Mouse (Mus musculus): ENCODE data around the gene Tjp2. TPM values are rescaled to one million over a fixed set of nuclear protein-coding genes. Genes with fewer than 3 reads are reported as not detected.
A peak's percentile ranks its signal among the peaks of the same experiment; 100 is the strongest.

Gene Tjp2
- polyA plus RNA-seq, 1 experiment from 2014 or later: 6.5 TPM

DNA sequence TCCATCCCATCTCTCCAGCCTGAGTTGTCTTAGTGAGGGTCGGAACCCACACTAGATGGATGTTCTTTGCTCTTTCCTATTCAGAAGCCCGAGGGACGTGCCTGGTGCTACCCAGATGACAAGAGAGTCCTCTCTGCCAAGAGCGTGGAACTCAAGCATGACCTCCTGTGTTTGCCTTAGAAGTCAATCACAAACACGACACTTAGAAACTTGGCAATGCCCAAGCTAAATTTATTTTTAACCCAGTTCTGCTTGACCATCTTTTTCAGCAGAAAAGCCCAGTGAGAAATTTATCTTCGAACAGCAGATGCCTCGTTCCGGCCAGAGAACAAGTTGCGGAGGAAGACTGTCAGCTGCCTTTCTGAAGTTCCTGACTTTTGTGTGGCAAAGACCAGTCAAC, 65.1 kb downstream of the Tjp2 start:
- H3K4me1 ChIP-seq (ENCODE audit: control insufficient read depth, insufficient read depth, low read length): peaks cover 9% of the 10 kb centered on the region; the same call in 1 of the 2 replicates
- H3K27ac ChIP-seq (ENCODE audit: low read depth, low read length): no peak overlapping the region
- ATAC-seq (ENCODE audit: low read depth): no peak
- no peak overlapping the region for H3K9ac ChIP-seq (replicated peaks; ENCODE audit: low read depth, low read length)
- no peaks in the 10 kb centered on the region for H3K27me3 ChIP-seq (ENCODE audit: control insufficient read depth, insufficient read depth, low read length)
- no peaks in the 10 kb centered on the region for H3K9me3 ChIP-seq (ENCODE audit: control insufficient read depth, low read length)
- peak overlapping the region; percentile 16; the same call in 1 of the 2 replicates for H3K4me2 ChIP-seq (ENCODE audit: low read depth, low read length)
- H3K4me3 ChIP-seq (ENCODE audit: low read depth, low read length): no peak overlapping the region
- no peaks in the 10 kb centered on the region for H3K36me3 ChIP-seq (ENCODE audit: control insufficient read depth, insufficient read depth, low read length)
- WGBS: 15% methylated on average over 9 of the region's 9 CpGs

DNA sequence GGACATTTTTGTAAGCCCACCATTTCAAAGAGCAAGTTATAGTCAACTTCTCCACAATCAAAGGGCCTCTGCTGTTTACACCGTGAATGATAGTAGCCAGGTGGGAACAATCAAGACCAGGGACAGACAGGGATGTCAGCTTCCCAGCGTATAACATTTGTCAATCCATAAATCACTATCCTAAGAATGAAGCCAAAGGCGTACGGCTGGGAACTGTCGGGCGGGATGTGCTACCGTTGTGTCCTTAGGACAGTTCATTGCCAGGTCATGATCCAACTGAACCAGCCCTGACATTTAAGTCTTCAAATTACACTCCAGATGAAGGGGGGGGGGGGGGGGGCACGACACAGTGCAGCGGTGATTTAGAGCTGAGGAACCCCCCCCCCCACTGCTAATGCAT, 65.5 kb downstream of the Tjp2 start:
- no peak overlapping the region for H3K9ac ChIP-seq (replicated peaks; ENCODE audit: low read depth, low read length)
- peaks cover 9% of the 10 kb centered on the region; the same call in 1 of the 2 replicates for H3K4me1 ChIP-seq (ENCODE audit: control insufficient read depth, insufficient read depth, low read length)
- 7% methylated on average over 9 of the region's 9 CpGs for WGBS
- H3K4me3 ChIP-seq (ENCODE audit: low read depth, low read length): no peak overlapping the region
- H3K27ac ChIP-seq (ENCODE audit: low read depth, low read length): no peak overlapping the region
- no peak for ATAC-seq (ENCODE audit: low read depth)
- no peaks in the 10 kb centered on the region for H3K36me3 ChIP-seq (ENCODE audit: control insufficient read depth, insufficient read depth, low read length)
- H3K27me3 ChIP-seq (ENCODE audit: control insufficient read depth, insufficient read depth, low read length): no peaks in the 10 kb centered on the region
- no peaks in the 10 kb centered on the region for H3K9me3 ChIP-seq (ENCODE audit: control insufficient read depth, low read length)
- peak overlapping the region; percentile 16; the same call in 1 of the 2 replicates for H3K4me2 ChIP-seq (ENCODE audit: low read depth, low read length)

DNA sequence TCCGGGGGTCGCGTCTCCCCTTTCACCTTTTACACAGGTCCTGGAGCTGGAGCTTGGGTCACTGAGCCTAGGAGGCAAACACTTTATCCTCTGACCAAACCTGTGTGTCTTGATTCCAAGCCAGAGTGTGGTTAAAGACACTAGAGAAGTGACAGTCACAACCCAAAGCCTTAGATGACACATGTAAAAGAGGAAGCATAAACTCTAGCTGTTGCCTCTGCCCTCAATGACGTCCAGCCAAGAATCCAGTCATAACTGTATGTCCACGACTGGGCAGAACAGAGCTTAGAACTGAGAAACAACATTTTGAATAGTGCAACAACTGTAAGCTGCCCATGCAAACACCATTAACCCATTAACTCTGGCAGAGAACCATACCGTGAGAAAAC, 68.8 kb downstream of the Tjp2 start:
- 71% methylated on average over 6 of the region's 6 CpGs for WGBS
- Histone ChIP-seq H3K9me3 (ENCODE audit: control insufficient read depth, low read length) (no peaks in the 10 kb centered on the region), H3K27ac (ENCODE audit: low read depth, low read length) (no peak overlapping the region), H3K27me3 (ENCODE audit: control insufficient read depth, insufficient read depth, low read length) (no peaks in the 10 kb centered on the region), H3K36me3 (ENCODE audit: control insufficient read depth, insufficient read depth, low read length) (no peaks in the 10 kb centered on the region), H3K9ac (replicated peaks; ENCODE audit: low read depth, low read length) (no peak overlapping the region), H3K4me1 (ENCODE audit: control insufficient read depth, insufficient read depth, low read length) (peaks cover 9% of the 10 kb centered on the region; the same call in 1 of the 2 replicates), H3K4me2 (ENCODE audit: low read depth, low read length) (no peak overlapping the region), H3K4me3 (ENCODE audit: low read depth, low read length) (no peak overlapping the region)
- ATAC-seq (ENCODE audit: low read depth): no peak

DNA sequence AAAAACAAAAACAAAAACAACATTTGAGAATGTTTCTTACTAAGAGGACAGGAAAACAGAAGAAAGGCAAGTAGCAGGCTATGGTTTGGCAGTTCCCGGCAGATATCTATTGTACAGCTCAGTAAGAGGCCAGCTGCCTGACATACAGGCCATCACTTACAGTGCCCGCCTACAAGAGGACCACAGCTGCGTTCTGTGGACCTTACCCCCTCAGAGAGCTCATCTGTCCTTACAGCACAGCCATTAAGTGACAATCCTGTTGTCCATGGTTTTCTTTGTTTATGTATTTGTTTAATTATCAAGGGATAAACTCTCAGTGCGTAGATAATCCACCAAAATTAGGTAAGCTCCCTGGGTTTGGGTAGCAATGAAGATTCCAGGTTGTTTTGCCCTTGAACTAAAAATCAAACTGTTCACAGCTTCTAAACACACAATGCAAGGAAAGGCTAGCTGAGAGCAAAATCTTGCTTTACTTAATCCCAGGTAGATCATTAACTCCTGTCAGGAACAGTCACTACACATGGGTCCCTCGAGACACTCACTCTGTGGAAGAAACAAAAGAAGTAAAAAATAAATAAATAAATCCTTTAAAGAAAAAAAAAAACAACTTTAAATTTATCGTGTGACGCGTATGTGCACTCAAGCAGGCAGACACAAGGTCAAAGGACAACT, 69.3 kb downstream of the Tjp2 start:
- Histone ChIP-seq H3K27ac (ENCODE audit: low read depth, low read length) (no peak overlapping the region), H3K9ac (replicated peaks; ENCODE audit: low read depth, low read length) (no peak overlapping the region), H3K4me2 (ENCODE audit: low read depth, low read length) (no peak overlapping the region), H3K36me3 (ENCODE audit: control insufficient read depth, insufficient read depth, low read length) (no peaks in the 10 kb centered on the region), H3K4me3 (ENCODE audit: low read depth, low read length) (no peak overlapping the region), H3K4me1 (ENCODE audit: control insufficient read depth, insufficient read depth, low read length) (peaks cover 9% of the 10 kb centered on the region; the same call in 1 of the 2 replicates), H3K27me3 (ENCODE audit: control insufficient read depth, insufficient read depth, low read length) (no peaks in the 10 kb centered on the region), H3K9me3 (ENCODE audit: control insufficient read depth, low read length) (no peaks in the 10 kb centered on the region)
- WGBS: 30% methylated on average over 8 of the region's 8 CpGs
- no peak for ATAC-seq (ENCODE audit: low read depth)

DNA sequence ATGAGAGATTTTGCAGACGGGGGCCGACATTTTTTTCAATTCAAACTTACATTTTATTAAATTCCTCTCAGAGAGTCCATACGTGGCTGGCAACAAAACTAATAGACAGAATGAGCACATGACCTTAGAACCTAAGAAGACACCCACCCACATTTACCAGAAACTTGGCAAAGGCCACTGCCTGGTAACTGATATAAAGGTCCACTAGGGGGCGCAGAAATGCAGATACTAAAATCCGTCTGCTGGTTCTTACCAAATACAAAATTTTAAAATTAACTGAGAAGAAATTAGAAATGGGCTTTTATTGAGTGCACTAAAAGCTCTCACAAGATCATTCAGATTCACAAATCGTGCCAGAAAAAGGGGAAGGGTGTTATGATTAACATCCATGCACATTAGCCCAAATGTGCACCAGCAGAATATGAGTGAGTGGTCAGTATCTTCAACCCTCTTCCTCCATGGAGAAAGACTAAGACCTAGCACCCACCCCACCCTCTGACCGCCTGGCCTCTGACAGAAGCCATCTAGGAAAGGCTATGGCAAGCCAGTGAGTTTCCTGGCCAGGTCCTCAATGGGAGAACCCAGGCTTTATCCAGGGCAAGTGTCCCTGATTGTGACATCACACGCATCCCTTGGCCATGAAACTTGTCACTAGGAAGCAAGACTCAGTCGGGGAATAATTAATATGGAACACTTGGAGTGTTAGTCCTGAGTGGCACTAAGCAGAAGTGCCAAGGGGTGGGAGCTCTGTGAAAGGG, 71.4 kb downstream of the Tjp2 start:
- H3K4me1 ChIP-seq (ENCODE audit: control insufficient read depth, insufficient read depth, low read length): 0 out of 2 replicates have a peak, but pooled peaks cover 3% of the 10 kb centered on the region
- H3K27ac ChIP-seq (ENCODE audit: low read depth, low read length): no peak overlapping the region
- H3K9ac ChIP-seq (replicated peaks; ENCODE audit: low read depth, low read length): no peak overlapping the region
- no peaks in the 10 kb centered on the region for H3K9me3 ChIP-seq (ENCODE audit: control insufficient read depth, low read length)
- ATAC-seq (ENCODE audit: low read depth): no peak
- H3K36me3 ChIP-seq (ENCODE audit: control insufficient read depth, insufficient read depth, low read length): no peaks in the 10 kb centered on the region
- no peak overlapping the region for H3K4me3 ChIP-seq (ENCODE audit: low read depth, low read length)
- no peaks in the 10 kb centered on the region for H3K27me3 ChIP-seq (ENCODE audit: control insufficient read depth, insufficient read depth, low read length)
- no peak overlapping the region for H3K4me2 ChIP-seq (ENCODE audit: low read depth, low read length)
- WGBS: 57% methylated on average over 9 of the region's 9 CpGs

DNA sequence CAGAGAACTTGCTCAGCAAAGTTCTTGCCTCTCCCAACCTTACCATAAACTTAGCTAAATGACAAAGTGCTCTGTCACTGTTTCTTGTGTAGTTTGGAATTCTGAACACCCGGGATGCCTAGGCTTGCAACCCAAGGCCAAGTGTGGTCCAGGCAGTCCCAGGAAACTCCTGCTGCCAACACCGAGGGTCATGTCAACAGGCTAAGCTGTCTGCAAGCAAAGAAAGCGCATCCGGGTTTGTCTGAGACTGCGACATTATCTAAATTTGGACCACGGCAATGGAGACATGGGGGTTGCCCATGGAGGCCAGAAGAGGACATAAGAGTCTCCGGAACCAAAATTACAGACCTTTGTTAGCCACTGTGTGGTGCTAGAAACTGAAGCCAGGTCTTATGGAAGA, 80.8 kb downstream of the Tjp2 start:
- Histone ChIP-seq H3K36me3 (ENCODE audit: control insufficient read depth, insufficient read depth, low read length) (no peaks in the 10 kb centered on the region), H3K27me3 (ENCODE audit: control insufficient read depth, insufficient read depth, low read length) (no peaks in the 10 kb centered on the region), H3K9me3 (ENCODE audit: control insufficient read depth, low read length) (no peaks in the 10 kb centered on the region), H3K4me1 (ENCODE audit: control insufficient read depth, insufficient read depth, low read length) (no peaks in the 10 kb centered on the region), H3K27ac (ENCODE audit: low read depth, low read length) (no peak overlapping the region), H3K4me2 (ENCODE audit: low read depth, low read length) (no peak overlapping the region), H3K9ac (replicated peaks; ENCODE audit: low read depth, low read length) (no peak overlapping the region), H3K4me3 (ENCODE audit: low read depth, low read length) (no peak overlapping the region)
- WGBS: 93% methylated on average over 7 of the region's 7 CpGs
- no peak for ATAC-seq (ENCODE audit: low read depth)

DNA sequence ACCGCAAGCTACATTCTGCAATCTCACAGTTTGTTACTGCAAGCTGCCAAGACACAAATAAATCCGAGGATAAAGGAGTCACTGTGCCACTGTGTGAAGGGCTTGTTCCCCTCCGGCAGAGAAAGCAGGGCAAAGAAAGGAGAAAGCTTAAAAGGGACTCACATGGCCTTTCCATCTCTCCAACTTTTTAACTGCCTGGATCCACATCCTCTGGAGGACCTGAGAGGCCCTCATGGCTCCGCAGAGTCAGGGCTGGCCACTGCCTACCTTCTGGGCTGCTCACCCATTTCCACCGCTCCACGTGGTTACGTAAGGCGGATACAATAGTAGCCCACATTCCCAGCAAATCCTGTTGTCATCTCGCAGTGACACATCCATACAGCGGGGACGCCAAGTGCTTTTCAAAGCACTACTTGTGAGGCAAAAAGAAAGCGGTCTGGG, 82.2 kb downstream of the Tjp2 start:
- Histone ChIP-seq H3K4me1 (ENCODE audit: control insufficient read depth, insufficient read depth, low read length) (no peaks in the 10 kb centered on the region), H3K4me3 (ENCODE audit: low read depth, low read length) (no peak overlapping the region), H3K36me3 (ENCODE audit: control insufficient read depth, insufficient read depth, low read length) (no peaks in the 10 kb centered on the region), H3K9ac (replicated peaks; ENCODE audit: low read depth, low read length) (no peak overlapping the region), H3K27me3 (ENCODE audit: control insufficient read depth, insufficient read depth, low read length) (no peaks in the 10 kb centered on the region), H3K9me3 (ENCODE audit: control insufficient read depth, low read length) (no peaks in the 10 kb centered on the region), H3K4me2 (ENCODE audit: low read depth, low read length) (no peak overlapping the region), H3K27ac (ENCODE audit: low read depth, low read length) (peak overlapping the region; percentile 35)
- ATAC-seq (ENCODE audit: low read depth): peak; percentile 79; the same call in 1 of the 2 replicates
- 70% methylated on average over 12 of the region's 12 CpGs for WGBS

DNA sequence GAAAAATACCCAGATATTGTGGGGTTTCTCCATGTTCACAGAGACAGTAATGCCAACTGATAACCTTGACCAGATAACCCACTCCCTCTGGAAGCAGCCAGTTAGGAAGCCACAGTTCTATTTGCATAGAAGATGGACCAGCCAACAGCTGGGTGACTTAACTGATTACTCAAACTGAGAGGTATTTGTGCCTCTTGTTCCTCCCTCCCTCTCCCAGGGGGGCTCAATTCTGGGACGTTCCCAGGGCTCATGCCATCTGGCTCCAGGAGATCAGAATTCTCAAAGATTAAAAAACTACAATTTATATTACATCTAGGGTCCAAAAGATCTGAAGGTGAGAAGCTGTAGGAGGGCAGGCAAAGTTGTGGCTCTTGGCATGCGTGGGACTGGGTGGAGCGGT, 84.5 kb downstream of the Tjp2 start:
- ATAC-seq (ENCODE audit: low read depth): no peak
- Histone ChIP-seq H3K27ac (ENCODE audit: low read depth, low read length) (no peak overlapping the region), H3K9me3 (ENCODE audit: control insufficient read depth, low read length) (no peaks in the 10 kb centered on the region), H3K4me2 (ENCODE audit: low read depth, low read length) (no peak overlapping the region), H3K4me3 (ENCODE audit: low read depth, low read length) (no peak overlapping the region), H3K36me3 (ENCODE audit: control insufficient read depth, insufficient read depth, low read length) (no peaks in the 10 kb centered on the region), H3K9ac (replicated peaks; ENCODE audit: low read depth, low read length) (no peak overlapping the region), H3K27me3 (ENCODE audit: control insufficient read depth, insufficient read depth, low read length) (no peaks in the 10 kb centered on the region), H3K4me1 (ENCODE audit: control insufficient read depth, insufficient read depth, low read length) (no peaks in the 10 kb centered on the region)
- 72% methylated on average over 3 of the region's 3 CpGs for WGBS

DNA sequence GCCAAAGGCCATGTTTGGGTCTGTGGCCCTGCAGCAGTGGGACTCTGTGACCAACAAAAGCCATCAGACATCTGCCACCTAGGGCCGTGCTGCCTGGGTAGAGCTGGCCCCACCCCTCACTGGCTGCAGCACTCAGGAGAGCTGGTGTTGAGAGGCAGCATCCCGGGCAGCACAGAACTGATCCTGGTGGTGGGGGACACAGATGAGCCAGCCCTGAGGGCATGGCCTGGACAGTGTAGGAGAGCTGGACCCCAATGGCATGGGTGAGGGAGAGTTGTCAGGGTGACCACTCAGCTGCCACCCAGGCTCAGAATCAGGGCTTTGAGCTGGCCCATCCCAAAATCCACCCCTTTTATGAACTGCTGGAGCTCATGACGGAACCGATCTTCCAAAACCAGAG, 87.4 kb downstream of the Tjp2 start:
- H3K4me1 ChIP-seq (ENCODE audit: control insufficient read depth, insufficient read depth, low read length): no peaks in the 10 kb centered on the region
- H3K4me3 ChIP-seq (ENCODE audit: low read depth, low read length): no peak overlapping the region
- no peaks in the 10 kb centered on the region for H3K36me3 ChIP-seq (ENCODE audit: control insufficient read depth, insufficient read depth, low read length)
- H3K9ac ChIP-seq (replicated peaks; ENCODE audit: low read depth, low read length): no peak overlapping the region
- no peaks in the 10 kb centered on the region for H3K9me3 ChIP-seq (ENCODE audit: control insufficient read depth, low read length)
- no peak overlapping the region for H3K27ac ChIP-seq (ENCODE audit: low read depth, low read length)
- ATAC-seq (ENCODE audit: low read depth): no peak
- WGBS: 73% methylated on average over 4 of the region's 4 CpGs
- H3K4me2 ChIP-seq (ENCODE audit: low read depth, low read length): no peak overlapping the region
- no peaks in the 10 kb centered on the region for H3K27me3 ChIP-seq (ENCODE audit: control insufficient read depth, insufficient read depth, low read length)

Measured in neural tube, embryonic 14.5 days (tissue).